Mouse (Mus musculus) forebrain, embryonic 13.5 days (tissue): ENCODE measurements around the gene Sar1a. TPM values are rescaled to one million over a fixed set of nuclear protein-coding genes. Genes with fewer than 3 reads are reported as not detected.

ENCODE experiments used
- ATAC-seq: fragments of 200-750 bp; cut with Nextera tagmentation; 2 replicates; pipeline ENCODE4 v1.8.0; 2017
- H3K27ac ChIP-seq: fragments of 300-500 bp; sonication (generic); 2 replicates; pipeline ENCODE4 v1.5.1; 2015; ENCODE audit warnings: inconsistent platforms, mild to moderate bottlenecking, moderate library complexity
- H3K27me3 ChIP-seq: fragments of 300-500 bp; sonication (generic); 2 replicates; pipeline ENCODE4 v1.6.1; 2015; ENCODE audit warnings: mild to moderate bottlenecking, inconsistent platforms
- H3K36me3 ChIP-seq: fragments of 300-500 bp; sonication (generic); 2 replicates; pipeline ENCODE4 v1.6.1; 2015; ENCODE audit warnings: mild to moderate bottlenecking, inconsistent platforms; ENCODE audit not compliant: poor library complexity, severe bottlenecking
- H3K4me1 ChIP-seq: fragments of 300-500 bp; sonication (generic); 2 replicates; pipeline ENCODE4 v1.6.1; 2015; ENCODE audit warnings: inconsistent platforms
- H3K4me2 ChIP-seq: fragments of 300-500 bp; sonication (generic); 2 replicates; pipeline ENCODE4 v1.6.1; 2015; ENCODE audit warnings: inconsistent platforms, mild to moderate bottlenecking, moderate library complexity
- H3K4me3 ChIP-seq: fragments of 300-500 bp; sonication (generic); 2 replicates; pipeline ENCODE4 v1.5.1; 2015; ENCODE audit warnings: mild to moderate bottlenecking, inconsistent platforms
- H3K9ac ChIP-seq: fragments of 300-500 bp; sonication (generic); 2 replicates; pipeline ENCODE4 v1.6.1; 2015; ENCODE audit warnings: mild to moderate bottlenecking, inconsistent platforms
- H3K9me3 ChIP-seq: fragments of 300-500 bp; sonication (generic); replicated peaks from 2 replicates; pipeline ENCODE4 v1.6.1; 2016; ENCODE audit warnings: inconsistent platforms
- WGBS: fragments of 180-500 bp; shearing (Covaris S2); methylation state at CpG from one replicate; pipeline ENCODE4 v1.1.7; 2015; 5-methylcytosine and 5-hydroxymethylcytosine counted together
- polyA plus RNA-seq: library from polyadenylated mRNA; unstranded; fragments of >200 nt; fragmentation: Nextera tagmentation; extraction: Ambion mirVana; gene quantifications from 2 replicates; pipeline ENCODE4 v1.2.1, GENCODE M21; 2015

Sar1a gene
- polyA plus RNA-seq: 205 and 216 TPM in 2 replicates

GRCm38 (mm10) chr10:61680015-61680913 lies at the start of gene Sar1a:
Gene Sar1a (plus strand): TSS chr10:61680299.
- peak within 1 kb of the TSS; percentile 37 for H3K27ac ChIP-seq
- ATAC-seq: peak; percentile 100
- H3K27me3 ChIP-seq: no peaks in the 10 kb centered on the region
- peak within 1 kb of the TSS; percentile 69 for H3K4me3 ChIP-seq
- H3K4me1 ChIP-seq: peaks cover 19% of the 10 kb centered on the region
- peak within 1 kb of the TSS; percentile 83 for H3K9ac ChIP-seq
- peaks cover 16% of the 10 kb centered on the region for H3K36me3 ChIP-seq
- no peaks in the 10 kb centered on the region for H3K9me3 ChIP-seq
- under 1% methylated on average over 72 of the region's 84 CpGs for WGBS
- H3K4me2 ChIP-seq: peak within 1 kb of the TSS; percentile 76

DNA sequence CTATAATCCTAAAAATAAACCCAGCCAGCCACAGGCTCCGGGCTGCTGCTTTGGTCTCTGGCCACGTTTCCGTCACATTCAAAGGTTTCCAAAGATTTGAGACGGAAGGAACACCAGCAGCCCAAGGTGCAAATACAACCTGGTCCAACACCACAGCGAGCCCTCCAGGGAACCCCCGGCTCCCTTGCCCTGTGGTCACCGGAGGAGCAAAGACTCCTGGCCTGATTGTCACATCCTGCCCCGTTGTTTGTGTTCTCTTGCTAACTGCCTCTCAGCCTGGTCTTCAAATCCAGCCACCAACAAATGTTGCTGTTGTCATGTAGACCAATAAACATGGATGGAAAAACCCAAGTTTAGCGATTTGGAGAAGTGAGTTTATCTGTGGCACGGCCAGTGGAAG lies 47.7 kb upstream of the Sar1a start:
- no peak overlapping the region for H3K4me2 ChIP-seq
- no peak overlapping the region for H3K9ac ChIP-seq
- WGBS: 91% methylated on average over 10 of the region's 10 CpGs
- H3K4me3 ChIP-seq: no peak overlapping the region
- H3K36me3 ChIP-seq: no peaks in the 10 kb centered on the region
- no peak overlapping the region for H3K27ac ChIP-seq
- H3K27me3 ChIP-seq: peaks cover 9% of the 10 kb centered on the region; the same call in 1 of the 2 replicates
- no peak for ATAC-seq
- H3K4me1 ChIP-seq: no peaks in the 10 kb centered on the region
- no peaks in the 10 kb centered on the region for H3K9me3 ChIP-seq

DNA sequence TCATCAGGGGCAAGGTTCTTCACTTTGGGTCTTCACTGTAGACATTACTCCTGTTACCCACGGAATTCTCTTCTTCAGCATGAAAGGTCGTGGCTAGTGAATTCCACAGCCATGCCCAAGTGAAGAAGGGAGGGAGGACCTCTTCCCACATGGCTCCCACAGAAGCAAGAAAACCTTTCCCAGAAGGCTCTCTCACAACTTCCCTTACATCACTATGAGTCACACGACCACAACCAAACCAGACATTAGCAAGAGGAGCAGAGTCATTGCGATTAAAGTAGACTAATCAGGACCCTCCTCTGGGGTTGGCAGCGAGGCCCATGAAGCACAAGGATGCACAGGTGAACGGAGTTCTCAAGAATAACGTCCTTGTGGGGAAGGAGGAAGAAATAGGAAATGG lies 43.0 kb upstream of the Sar1a start:
- 75% methylated on average over 7 of the region's 7 CpGs for WGBS
- Histone ChIP-seq H3K4me3 (no peak overlapping the region), H3K27me3 (no peaks in the 10 kb centered on the region), H3K27ac (no peak overlapping the region), H3K36me3 (no peaks in the 10 kb centered on the region), H3K4me1 (no peaks in the 10 kb centered on the region), H3K9ac (no peak overlapping the region), H3K4me2 (no peak overlapping the region), H3K9me3 (no peaks in the 10 kb centered on the region)
- ATAC-seq: no peak

GRCm38 (mm10) chr10:61640363-61640762 lies 39.7 kb upstream of the Sar1a start:
- no peaks in the 10 kb centered on the region for H3K9me3 ChIP-seq
- no peak overlapping the region for H3K4me3 ChIP-seq
- H3K27me3 ChIP-seq: no peaks in the 10 kb centered on the region
- no peak overlapping the region for H3K4me2 ChIP-seq
- no peaks in the 10 kb centered on the region for H3K4me1 ChIP-seq
- no peak overlapping the region for H3K9ac ChIP-seq
- no peak for ATAC-seq
- no peaks in the 10 kb centered on the region for H3K36me3 ChIP-seq
- 84% methylated on average over 4 of the region's 4 CpGs for WGBS
- H3K27ac ChIP-seq: no peak overlapping the region

- Histone ChIP-seq H3K4me3 (no peak overlapping the region), H3K27ac (no peak overlapping the region), H3K36me3 (peaks cover 4% of the 10 kb centered on the region; the same call in 1 of the 2 replicates), H3K4me2 (no peak overlapping the region), H3K27me3 (no peaks in the 10 kb centered on the region), H3K4me1 (peaks cover 13% of the 10 kb centered on the region), H3K9me3 (no peaks in the 10 kb centered on the region), H3K9ac (no peak overlapping the region)
- 81% methylated on average over 7 of the region's 7 CpGs for WGBS
- ATAC-seq: no peak
Observed at GRCm38 (mm10) chr10:61646557-61646956, 33.5 kb upstream of the Sar1a start.

DNA sequence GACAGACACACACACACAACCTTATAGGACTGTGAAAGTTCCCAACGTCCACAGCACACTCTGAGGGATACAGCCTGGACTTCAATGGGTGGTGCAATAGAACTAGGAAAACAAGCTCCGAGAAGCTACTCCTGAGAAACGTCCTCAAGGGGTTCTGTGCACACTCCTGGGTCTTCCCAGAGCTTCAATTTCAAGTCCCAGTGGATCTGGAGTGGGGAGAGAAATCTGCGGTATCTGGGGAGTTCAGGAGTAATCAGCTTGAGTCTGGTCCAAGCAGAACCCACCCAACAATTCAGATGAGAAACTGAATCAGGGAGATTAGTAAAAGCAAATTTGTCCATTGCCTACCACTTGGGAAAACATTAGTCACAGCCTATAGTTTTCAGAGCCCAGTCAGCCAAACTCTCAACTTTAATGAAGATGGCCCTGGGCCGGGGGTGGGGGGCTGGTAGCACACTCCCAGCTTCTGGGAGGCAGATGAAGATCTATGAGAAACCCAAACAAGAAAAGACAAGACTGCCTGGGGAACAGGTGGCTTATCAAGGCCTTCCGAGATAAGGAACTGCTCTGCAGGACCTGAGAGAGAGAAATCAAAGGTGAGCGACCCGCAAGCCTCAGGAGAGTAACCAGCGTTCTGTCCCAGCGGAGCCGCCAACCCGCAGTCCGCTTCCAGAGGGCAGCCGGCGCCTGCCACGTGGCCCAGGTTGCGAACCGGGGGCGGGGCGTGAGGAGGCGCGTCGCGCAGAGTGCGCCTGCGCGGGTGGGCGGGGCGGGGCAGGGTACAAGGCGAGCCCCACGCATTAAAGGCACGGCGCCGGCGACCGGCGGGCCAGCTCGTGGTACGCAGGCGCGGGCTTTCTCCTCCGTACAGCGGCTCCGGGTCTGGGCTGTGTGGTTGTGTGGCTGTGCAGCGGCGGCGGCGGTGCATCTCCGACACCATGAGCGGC lies 32.0 kb upstream of the Sar1a start, which contains the start of gene Ppa1:
TSS of gene Ppa1 (plus strand) at position 763 of the 947 bp plus-strand sequence.
- 5% methylated on average over 34 of the region's 50 CpGs for WGBS
- Histone ChIP-seq H3K4me1 (peaks cover 13% of the 10 kb centered on the region), H3K4me3 (peak within 1 kb of the TSS; percentile 81), H3K27ac (peak within 1 kb of the TSS; percentile 70), H3K4me2 (peak within 1 kb of the TSS; percentile 92), H3K27me3 (no peaks in the 10 kb centered on the region), H3K9me3 (no peaks in the 10 kb centered on the region), H3K36me3 (peaks cover 16% of the 10 kb centered on the region), H3K9ac (peak within 1 kb of the TSS; percentile 89)
- peak; percentile 99 for ATAC-seq

- H3K9ac ChIP-seq: peak overlapping the region; percentile 89
- peak; percentile 86 for ATAC-seq
- H3K36me3 ChIP-seq: peaks cover 25% of the 10 kb centered on the region
- no peaks in the 10 kb centered on the region for H3K27me3 ChIP-seq
- peak overlapping the region; percentile 70 for H3K27ac ChIP-seq
- H3K4me2 ChIP-seq: peak overlapping the region; percentile 92
- peaks cover 13% of the 10 kb centered on the region for H3K4me1 ChIP-seq
- WGBS: 1% methylated on average over 48 of the region's 49 CpGs
- peak overlapping the region; percentile 81 for H3K4me3 ChIP-seq
- H3K9me3 ChIP-seq: no peaks in the 10 kb centered on the region
Observed at GRCm38 (mm10) chr10:61648737-61649645, 31.1 kb upstream of the Sar1a start.

DNA sequence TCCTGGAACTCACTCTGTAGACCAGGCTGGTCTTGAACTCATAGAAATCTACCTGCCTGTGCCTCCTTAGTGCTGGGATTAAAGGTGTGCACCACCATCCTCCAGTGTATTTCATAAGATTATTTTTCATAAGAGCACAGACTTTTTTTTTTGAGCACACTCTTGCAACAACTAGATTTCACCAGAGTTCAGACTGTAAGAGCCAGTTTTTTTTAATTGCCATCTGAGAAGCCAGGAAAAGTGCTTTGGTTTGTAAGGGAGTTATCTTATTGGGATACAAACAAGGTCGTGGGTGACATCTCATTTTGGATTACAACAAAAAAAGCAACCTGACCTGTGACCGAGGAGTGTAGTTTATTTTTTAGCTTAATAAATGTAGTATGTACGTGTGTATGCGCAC lies 26.0 kb upstream of the Sar1a start:
- Histone ChIP-seq H3K27me3 (no peaks in the 10 kb centered on the region), H3K4me1 (peaks cover 5% of the 10 kb centered on the region), H3K27ac (no peak overlapping the region), H3K9me3 (no peaks in the 10 kb centered on the region), H3K36me3 (peaks cover 52% of the 10 kb centered on the region), H3K4me2 (no peak overlapping the region), H3K9ac (no peak overlapping the region), H3K4me3 (no peak overlapping the region)
- no peak for ATAC-seq
- 89% methylated on average over 4 of the region's 4 CpGs for WGBS

DNA sequence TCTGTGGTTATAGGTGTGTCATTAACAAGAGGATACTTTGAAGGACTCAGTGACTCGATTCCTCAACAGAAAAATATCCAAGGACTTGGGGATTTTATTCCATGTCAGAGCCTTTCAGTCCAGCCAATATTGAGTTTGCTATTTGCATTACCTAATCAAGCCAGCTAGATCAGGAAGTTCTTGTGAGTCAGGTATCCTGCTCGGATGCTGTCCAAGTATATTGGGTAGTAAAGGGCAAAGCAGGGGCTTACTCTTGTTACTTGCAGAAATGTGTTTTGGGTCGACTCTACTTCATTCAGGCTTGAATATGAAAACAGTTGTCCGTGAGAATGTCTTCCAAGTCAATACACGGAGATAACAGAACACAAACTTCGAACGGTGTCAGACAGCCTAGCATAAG lies 25.4 kb upstream of the Sar1a start:
- Histone ChIP-seq H3K27me3 (no peaks in the 10 kb centered on the region), H3K36me3 (peaks cover 58% of the 10 kb centered on the region)

DNA sequence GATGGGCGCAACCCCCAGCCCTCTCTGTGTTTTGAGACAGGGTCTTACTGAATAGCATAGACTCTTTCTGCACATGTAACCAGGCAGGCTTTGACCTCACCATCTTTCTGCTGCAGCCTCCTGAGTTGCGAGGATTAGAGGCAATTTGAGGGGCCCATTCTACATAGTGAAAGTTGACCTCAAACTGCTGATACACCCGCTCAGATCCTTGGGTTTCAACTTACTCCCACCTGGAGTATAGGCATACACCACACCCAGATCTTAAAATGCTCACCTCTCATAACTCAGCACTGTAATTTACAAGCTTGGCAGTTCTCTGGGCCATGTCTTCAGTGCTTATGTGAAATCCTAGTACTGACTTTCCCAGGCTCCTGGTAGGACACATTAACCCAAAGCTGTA lies 24.9 kb upstream of the Sar1a start:
- Histone ChIP-seq H3K27ac (no peak overlapping the region), H3K4me2 (no peak overlapping the region), H3K4me3 (no peak overlapping the region), H3K27me3 (no peaks in the 10 kb centered on the region), H3K36me3 (peaks cover 63% of the 10 kb centered on the region), H3K9ac (no peak overlapping the region), H3K9me3 (no peaks in the 10 kb centered on the region), H3K4me1 (no peaks in the 10 kb centered on the region)
- no peak for ATAC-seq
- WGBS: 95% methylated on average over 3 of the region's 3 CpGs

More for the DNA sequence above, 25.4 kb upstream of the Sar1a start:
- Histone ChIP-seq H3K4me1 (no peaks in the 10 kb centered on the region), H3K4me2 (no peak overlapping the region), H3K9ac (no peak overlapping the region), H3K9me3 (no peaks in the 10 kb centered on the region), H3K27ac (no peak overlapping the region), H3K4me3 (no peak overlapping the region)
- WGBS: 93% methylated on average over 7 of the region's 7 CpGs
- no peak for ATAC-seq
